Mouse (Mus musculus): Measurements from ENCODE around the gene Stk32b.

DNA sequence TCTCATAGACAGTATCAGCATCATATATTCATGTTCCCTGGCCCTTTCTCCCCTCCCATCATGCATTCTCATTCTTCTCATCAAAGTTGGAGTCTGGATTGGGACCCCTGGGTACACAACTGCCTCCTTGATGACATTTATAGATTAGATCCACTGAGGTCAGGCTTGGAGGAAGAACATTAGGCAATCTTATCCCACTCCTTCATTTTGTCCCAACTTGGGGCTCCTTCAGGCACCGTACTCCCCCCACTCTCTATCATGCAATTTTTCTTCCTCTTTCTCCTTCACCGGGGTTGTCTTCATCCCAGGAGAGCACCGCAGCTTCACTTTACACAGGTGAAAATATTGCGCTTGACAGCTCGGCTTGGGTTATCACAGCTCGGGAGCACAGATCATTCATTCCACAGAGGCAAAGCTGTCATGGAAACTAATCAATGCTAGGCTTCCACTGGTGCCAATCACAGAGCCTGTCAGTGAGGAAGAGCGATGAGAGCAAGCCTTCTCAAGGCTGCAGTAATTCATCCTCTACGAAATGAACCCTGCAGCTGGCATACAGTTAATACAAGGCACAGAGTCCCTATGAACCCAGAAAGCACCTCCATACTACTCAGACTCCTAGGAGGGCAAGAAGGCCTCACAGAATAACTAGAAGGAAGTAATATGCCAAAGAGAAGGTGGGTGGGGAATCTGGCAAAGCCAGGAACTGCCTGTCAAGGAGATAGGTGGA lies 89.4 kb downstream of the Stk32b start:
- TF ChIP-seq CTCF (IDR thresholded peaks at IDR 0.05; ENCODE audit: control insufficient read depth, insufficient read depth, low read length), result no peak
- no peak for TF ChIP-seq POLR2A (IDR thresholded peaks at IDR 0.05; ENCODE audit: borderline replicate concordance, control insufficient read depth, low read depth, low read length)

All from bone marrow, adult 2 months (tissue).